Mouse (Mus musculus) spleen, adult 2 months (tissue): ENCODE results near the gene Arhgef2. TPM values are rescaled to one million over a fixed set of nuclear protein-coding genes. Genes with fewer than 3 reads are reported as not detected.
A peak's percentile ranks its signal among the peaks of the same experiment; 100 is the strongest.
"Not testable (repeated sequence)": the region's sequence is repeated elsewhere in the genome, so short reads cannot be mapped to it uniquely, and the experiment has no call there.

Source experiments
- DNase-seq, 2 experiments: peaks; one replicate each; pipeline versions ENCODE4 v3.0.0 to v3.0.0-alpha.2; 2012 to 2021; ENCODE audit warnings: low spot score in 2 of 2, low read depth in 1 of 2
- H3K27ac ChIP-seq: fragments of 200-500 bp; 2 replicates; pipeline ENCODE4 v1.5.1; 2012; ENCODE audit warnings: low read length, inconsistent platforms; ENCODE audit not compliant: insufficient read depth
- H3K27me3 ChIP-seq: fragments of 200-500 bp; 2 replicates; pipeline ENCODE4 v1.6.1; 2012; ENCODE audit warnings: mild to moderate bottlenecking, moderate library complexity, low read length, inconsistent platforms; ENCODE audit not compliant: control insufficient read depth, insufficient read depth
- H3K36me3 ChIP-seq: fragments of 200-500 bp; 2 replicates; pipeline ENCODE4 v1.6.1; 2012; ENCODE audit warnings: mild to moderate bottlenecking, low read length, inconsistent platforms; ENCODE audit not compliant: control insufficient read depth, insufficient read depth
- H3K4me1 ChIP-seq: fragments of 200-500 bp; 2 replicates; pipeline ENCODE4 v1.6.1; 2011; ENCODE audit warnings: inconsistent platforms; ENCODE audit not compliant: control insufficient read depth, insufficient read depth, insufficient read length
- H3K4me3 ChIP-seq: fragments of 200-500 bp; 2 replicates; pipeline ENCODE4 v1.5.1; 2011; ENCODE audit warnings: mild to moderate bottlenecking, inconsistent platforms; ENCODE audit not compliant: insufficient read depth, insufficient read length; ENCODE audit errors: extremely low read depth
- CTCF ChIP-seq: fragments of 200-500 bp; IDR thresholded peaks from 2 replicates; pipeline ENCODE4 v1.5.1; 2011; ENCODE audit warnings: mild to moderate bottlenecking, inconsistent platforms; ENCODE audit not compliant: insufficient read depth, insufficient read length, insufficient replicate concordance; ENCODE audit errors: extremely low read depth
- POLR2A ChIP-seq: fragments of 200-500 bp; IDR thresholded peaks from 2 replicates; pipeline ENCODE4 v1.6.1; 2011; ENCODE audit warnings: low read depth, low read length, inconsistent platforms
- WGBS: fragments of 180-500 bp; shearing (Covaris S2); methylation state at CpG from one replicate; pipeline ENCODE4 v1.1.7; 2018; 5-methylcytosine and 5-hydroxymethylcytosine counted together
- polyA plus RNA-seq: library from polyadenylated mRNA; depleted of rRNA; stranded (reverse); fragments of >200 nt; gene quantifications from 2 replicates; pipeline ENCODE4 v1.2.3, GENCODE M21; 2012

Arhgef2 gene
- polyA plus RNA-seq, 1 experiment, result 146 TPM

DNA sequence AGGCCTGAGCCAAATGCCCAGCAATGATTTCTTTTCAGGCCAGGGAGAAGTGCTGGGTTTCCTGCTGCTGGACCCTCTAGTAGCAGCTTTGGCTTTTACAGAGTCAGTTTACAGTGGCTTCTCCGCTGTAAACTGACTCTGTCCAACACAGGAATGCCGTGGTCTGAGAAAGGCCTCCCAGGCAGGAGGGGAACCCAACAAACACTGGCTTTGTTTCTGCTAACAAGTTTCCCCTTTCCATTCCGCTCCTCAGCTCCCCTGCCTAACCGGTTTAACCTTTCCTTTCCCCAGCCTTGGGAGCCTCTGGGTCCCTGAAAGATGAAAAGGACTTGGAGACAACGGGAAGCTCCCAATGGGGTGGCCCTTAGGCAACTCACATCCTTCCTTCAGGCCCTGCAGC is 15.5 kb upstream of the Arhgef2 start:
- TF ChIP-seq POLR2A, result no peak
- no peak for TF ChIP-seq CTCF
- 66% methylated on average over 5 of the region's 5 CpGs for WGBS
- no peak overlapping the region for H3K27ac ChIP-seq
- peaks cover 19% of the 10 kb centered on the region for H3K36me3 ChIP-seq
- no peak for DNase-seq
- H3K4me1 ChIP-seq, result peaks cover 18% of the 10 kb centered on the region; the same call in 1 of the 2 replicates
- no peak overlapping the region for H3K4me3 ChIP-seq
- no peaks in the 10 kb centered on the region for H3K27me3 ChIP-seq

DNA sequence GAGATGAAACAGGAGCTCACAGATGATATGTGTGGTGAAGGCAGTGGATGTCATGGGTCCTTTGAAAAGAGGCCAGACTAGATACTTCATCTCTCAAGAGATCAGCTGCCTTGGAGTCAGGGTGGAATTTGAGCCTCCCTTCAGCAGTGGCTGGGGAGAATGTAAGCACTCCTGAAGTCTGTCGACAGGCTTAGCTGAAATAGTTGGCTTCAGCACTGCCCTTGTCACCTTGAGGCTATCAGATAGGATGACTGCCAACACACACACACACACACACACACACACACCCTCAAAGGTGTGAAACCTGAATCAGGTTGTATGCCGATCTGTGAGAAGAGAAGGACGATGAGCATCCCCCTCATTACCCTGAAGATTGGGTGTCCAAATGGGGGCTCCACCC is 14.7 kb upstream of the Arhgef2 start:
- 81% methylated on average over 3 of the region's 3 CpGs for WGBS
- Histone ChIP-seq H3K4me1 (peaks cover 18% of the 10 kb centered on the region; the same call in 1 of the 2 replicates), H3K27ac (no peak overlapping the region), H3K4me3 (no peak overlapping the region), H3K36me3 (peaks cover 18% of the 10 kb centered on the region), H3K27me3 (no peaks in the 10 kb centered on the region)
- TF ChIP-seq POLR2A (no peak), CTCF (no peak)
- no peak for DNase-seq

DNA sequence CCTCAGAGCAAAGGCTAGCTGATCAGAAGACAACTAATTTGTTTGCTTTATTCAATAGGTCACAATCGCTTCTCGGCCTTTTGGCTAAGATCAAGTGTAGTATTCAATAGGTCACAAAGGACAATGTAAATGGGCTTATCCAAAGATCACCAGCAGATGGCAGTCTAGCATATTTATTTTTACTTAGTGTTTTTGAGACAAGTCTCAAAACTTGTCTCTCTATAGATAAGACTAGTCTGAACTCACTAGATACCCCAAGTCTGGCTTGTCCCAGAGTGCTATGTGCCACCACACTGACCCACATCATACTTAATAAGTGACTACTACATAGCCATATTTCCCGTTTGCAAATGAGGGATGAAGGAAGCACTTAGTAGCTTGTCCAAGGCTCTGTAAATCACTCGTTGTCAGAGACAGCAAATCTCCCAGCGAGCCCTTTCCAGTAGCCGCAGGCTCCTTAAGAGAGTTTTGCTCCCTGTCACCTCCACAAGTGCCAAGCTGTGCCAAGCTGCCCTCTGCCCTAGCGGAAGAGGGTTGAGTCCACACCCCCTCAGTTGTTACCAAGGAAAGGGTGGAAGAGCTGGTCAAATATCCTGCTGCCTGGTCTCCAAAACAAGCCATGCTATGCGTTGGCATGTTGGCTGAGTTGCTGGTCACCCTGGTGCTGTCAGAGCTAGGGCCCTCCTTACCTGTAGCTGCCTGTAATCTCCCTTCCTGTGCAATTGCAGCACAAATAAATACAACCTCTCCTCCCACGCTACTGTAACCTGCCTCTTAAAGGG is 13.6 kb upstream of the Arhgef2 start:
- H3K27me3 ChIP-seq, result no peaks in the 10 kb centered on the region
- H3K36me3 ChIP-seq, result peaks cover 10% of the 10 kb centered on the region
- H3K4me3 ChIP-seq, result peak overlapping the region; percentile 37
- WGBS, result 8% methylated on average over 9 of the region's 9 CpGs
- H3K27ac ChIP-seq, result peak overlapping the region; percentile 91
- H3K4me1 ChIP-seq, result peaks cover 18% of the 10 kb centered on the region; the same call in 1 of the 2 replicates
- DNase-seq, result peak; percentile 30 to 64
- TF ChIP-seq POLR2A, result no peak
- TF ChIP-seq CTCF, result no peak

DNA sequence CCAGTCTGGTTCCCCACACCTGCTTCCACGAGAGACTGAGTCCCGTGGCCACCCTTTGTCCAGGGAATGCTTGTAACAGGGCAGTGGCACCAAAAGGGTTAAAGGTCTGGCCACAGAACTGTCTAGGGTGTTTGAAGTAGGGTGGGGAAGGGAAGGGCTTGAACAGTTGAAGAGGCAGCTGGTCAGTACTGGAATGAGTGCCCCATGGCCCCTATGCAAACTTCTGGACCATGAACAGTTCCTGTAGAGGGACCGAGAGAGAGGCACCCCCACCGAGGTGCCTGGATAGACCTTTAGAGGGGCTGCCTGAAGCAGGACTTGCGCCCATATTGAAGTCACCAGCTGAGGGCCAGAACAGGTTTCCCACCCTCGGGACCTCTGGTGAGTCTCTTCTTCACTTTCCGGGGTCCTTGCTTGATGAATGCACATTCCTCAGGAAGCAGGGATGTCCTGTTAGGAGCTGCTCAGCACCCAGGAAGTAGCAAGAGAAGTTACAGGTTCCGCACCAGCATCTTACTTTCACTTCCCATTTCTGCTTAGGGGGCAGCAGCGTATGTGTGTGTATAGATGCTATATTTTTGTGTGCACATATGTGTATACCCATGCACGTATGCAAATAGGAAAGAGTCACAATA is 12.7 kb upstream of the Arhgef2 start:
- Histone ChIP-seq H3K36me3 (peaks cover 4% of the 10 kb centered on the region; the same call in 1 of the 2 replicates), H3K27ac (peak overlapping the region; percentile 91), H3K27me3 (no peaks in the 10 kb centered on the region), H3K4me1 (peaks cover 18% of the 10 kb centered on the region; the same call in 1 of the 2 replicates), H3K4me3 (peak overlapping the region; percentile 68)
- TF ChIP-seq CTCF (no peak), POLR2A (no peak)
- peak; percentile 37 to 63 for DNase-seq
- 12% methylated on average over 10 of the region's 10 CpGs for WGBS

DNA sequence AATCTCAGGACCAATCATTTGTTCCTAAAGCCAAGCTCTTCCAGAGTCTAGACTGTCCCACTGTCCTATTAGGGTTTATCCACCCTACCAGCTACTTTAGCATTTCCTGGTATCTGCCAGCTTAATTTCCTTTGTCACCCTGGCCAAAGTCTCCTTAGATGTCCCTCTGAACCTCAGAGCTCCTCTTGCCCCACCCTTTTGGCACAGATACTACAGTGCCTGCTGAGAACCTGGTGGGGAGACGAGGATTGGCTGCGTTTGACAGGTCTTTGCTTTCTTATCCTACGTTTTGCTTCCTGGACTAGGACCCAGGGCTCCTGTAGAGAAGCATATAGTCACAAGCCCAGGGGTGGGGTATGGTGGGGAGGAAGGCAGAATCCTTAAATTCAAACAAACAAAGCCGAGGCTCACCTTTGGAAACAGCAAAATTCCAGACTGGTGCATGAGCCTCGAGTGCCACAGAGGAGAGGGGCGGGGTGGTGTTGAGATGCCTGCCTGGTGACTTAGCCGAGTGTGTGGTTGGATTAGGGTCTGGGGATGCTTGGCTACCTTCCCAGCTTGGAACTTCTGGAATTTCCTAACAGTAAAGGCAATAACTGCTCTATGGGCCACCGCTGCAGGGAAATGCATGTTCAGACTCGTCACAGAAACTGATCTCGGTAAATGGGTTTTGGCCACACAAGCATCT is 11.7 kb upstream of the Arhgef2 start:
- Histone ChIP-seq H3K4me1 (peaks cover 18% of the 10 kb centered on the region; the same call in 1 of the 2 replicates), H3K4me3 (no peak overlapping the region), H3K27me3 (no peaks in the 10 kb centered on the region), H3K36me3 (no peaks in the 10 kb centered on the region), H3K27ac (no peak overlapping the region)
- no peak for DNase-seq
- 81% methylated on average over 10 of the region's 10 CpGs for WGBS
- TF ChIP-seq CTCF, result no peak
- no peak for TF ChIP-seq POLR2A

DNA sequence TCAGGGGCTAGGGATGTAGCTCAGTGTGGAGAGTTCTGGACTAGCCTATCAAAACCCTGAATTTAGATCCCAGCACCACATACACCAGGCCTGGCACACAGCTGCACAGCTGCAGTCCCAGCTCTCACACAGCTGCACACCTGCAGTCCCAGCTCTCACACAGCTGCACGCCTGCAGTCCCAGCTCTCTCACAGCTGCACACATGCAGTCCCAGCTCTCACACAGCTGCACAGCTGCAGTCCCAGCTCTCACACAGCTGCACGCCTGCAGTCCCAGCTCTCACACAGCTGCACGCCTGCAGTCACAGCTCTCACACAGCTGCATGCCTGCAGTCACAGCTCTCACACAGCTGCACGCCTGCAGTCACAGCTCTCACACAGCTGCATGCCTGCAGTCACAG is 9.2 kb upstream of the Arhgef2 start:
- 90% methylated on average over 4 of the region's 4 CpGs for WGBS
- H3K4me1 ChIP-seq, result peaks cover 18% of the 10 kb centered on the region; the same call in 1 of the 2 replicates
- not testable (repeated sequence) for H3K27ac ChIP-seq, DNase-seq, H3K27me3 ChIP-seq, H3K4me3 ChIP-seq, H3K36me3 ChIP-seq
